Mouse (Mus musculus): ENCODE measurements at regions not wholly inside any gene's neighbourhood (a gene's known extent, or its start where the extent isn't known, plus 50 kb on each side); places are given as distances from the start of the nearest gene placed in this dataset.

GRCm38 (mm10) chr10:96366871-96367270, 230.5 kb downstream of the Gm5426 start:
- TF ChIP-seq CTCF (IDR thresholded peaks at IDR 0.05 in 2 of 3, conservative IDR thresholded peaks at IDR 0.05 in 1 of 3; ENCODE audit: control insufficient read depth in 1 of 3, insufficient read depth in 1 of 3, low read depth in 2 of 3, low read length in 3 of 3, poor library complexity in 1 of 3, severe bottlenecking in 1 of 3) = no peak
- no peak for TF ChIP-seq GABPA (IDR thresholded peaks at IDR 0.05; ENCODE audit: low read depth, low read length)
- TF ChIP-seq TAL1 (IDR thresholded peaks at IDR 0.05; ENCODE audit: low read length) = no peak
- TF ChIP-seq POLR2A (IDR thresholded peaks at IDR 0.05; ENCODE audit: control insufficient read depth in 1 of 2, insufficient read depth in 1 of 2, low read depth in 1 of 2, low read length in 2 of 2, poor library complexity in 1 of 2) = no peak
- no peak for TF ChIP-seq ZNF384 (IDR thresholded peaks at IDR 0.05; ENCODE audit: low read depth, low read length)
- TF ChIP-seq NRF1 (IDR thresholded peaks at IDR 0.05; ENCODE audit: insufficient read depth, low read depth, low read length, poor library complexity, severe bottlenecking) = no peak
